ENCODE assay signal across 19 mouse cellular contexts in genomic region chr1:130681075-130681474, GRCm38 (mm10). TPM values are rescaled to one million over a fixed set of nuclear protein-coding genes. Genes with fewer than 3 reads are reported as not detected.
"Had no signal": no experiment of that assay in that cellular context is flagged by ENCODE, and none has a peak within 500 bp of the region (broad histone marks: within the 10 kb centered on the region; RNA-seq: fewer than 3 reads in every experiment).

No protein-coding gene starts in this region.

- H3K36me3 ChIP-seq: limb, embryonic 10.5 days; liver, embryonic 12.5 days; lung, embryonic 15.5 days; neural tube, embryonic 13.5 days had no signal

- H3K27ac ChIP-seq: hindbrain, postnatal 0 days; kidney, postnatal 0 days; limb, embryonic 10.5 days; liver, embryonic 12.5 days; lung, embryonic 15.5 days; macrophage; neural tube, embryonic 13.5 days had no signal

- ATAC-seq: hindbrain, postnatal 0 days; liver, embryonic 12.5 days had no signal

- H3K9me3 ChIP-seq: limb, embryonic 10.5 days; liver, embryonic 12.5 days; lung, embryonic 15.5 days; neural tube, embryonic 13.5 days had no signal

- H3K4me1 ChIP-seq: liver, embryonic 12.5 days; lung, embryonic 15.5 days; neural tube, embryonic 13.5 days had no signal

- H3K9ac ChIP-seq: liver, embryonic 12.5 days; lung, embryonic 15.5 days; neural tube, embryonic 13.5 days had no signal

- H3K4me3 ChIP-seq: limb, embryonic 10.5 days; liver, embryonic 12.5 days; lung, embryonic 15.5 days; neural tube, embryonic 13.5 days had no signal

- DNase-seq: kidney, adult 11 months; lung, postnatal 14 days; midbrain, embryonic 14.5 days; retina, postnatal 1 day; thymus, postnatal 36 days had no signal

- H3K27me3 ChIP-seq: liver, embryonic 12.5 days; lung, embryonic 15.5 days; neural tube, embryonic 13.5 days had no signal

- H3K4me2 ChIP-seq: liver, embryonic 12.5 days; lung, embryonic 15.5 days; neural tube, embryonic 13.5 days had no signal

RNA-seq across cellular contexts. Expression of gene C4bp, which starts 19.6 kb away (rescaled TPM):
- total RNA-seq: hindbrain, postnatal 0 days; left cerebral cortex, adult 18-20 months; left cerebral cortex, postnatal 14 days had no signal
- polyA plus RNA-seq: limb, embryonic 10.5 days; limb, embryonic 14.5 days; lung, embryonic 15.5 days; macrophage; midbrain, embryonic 14.5 days; neural tube, embryonic 13.5 days had no signal

RNA-seq across cellular contexts. Expression of gene Gm29427, which starts 34.5 kb away (rescaled TPM):
- total RNA-seq: hindbrain, postnatal 0 days; layer of hippocampus, adult 18-20 months; layer of hippocampus, postnatal 10 days; left cerebral cortex, adult 18-20 months had no signal
- polyA plus RNA-seq: hindbrain, postnatal 0 days; kidney, postnatal 0 days; limb, embryonic 10.5 days; limb, embryonic 14.5 days; liver, embryonic 12.5 days; liver, embryonic 16.5 days; lung, embryonic 15.5 days; macrophage; midbrain, embryonic 14.5 days; neural tube, embryonic 13.5 days; thymus, postnatal 0 days had no signal
